Mouse (Mus musculus): ENCODE measurements at regions not wholly inside any gene's neighbourhood (a gene's known extent, or its start where the extent isn't known, plus 50 kb on each side); places are given as distances from the start of the nearest gene placed in this dataset.

DNA sequence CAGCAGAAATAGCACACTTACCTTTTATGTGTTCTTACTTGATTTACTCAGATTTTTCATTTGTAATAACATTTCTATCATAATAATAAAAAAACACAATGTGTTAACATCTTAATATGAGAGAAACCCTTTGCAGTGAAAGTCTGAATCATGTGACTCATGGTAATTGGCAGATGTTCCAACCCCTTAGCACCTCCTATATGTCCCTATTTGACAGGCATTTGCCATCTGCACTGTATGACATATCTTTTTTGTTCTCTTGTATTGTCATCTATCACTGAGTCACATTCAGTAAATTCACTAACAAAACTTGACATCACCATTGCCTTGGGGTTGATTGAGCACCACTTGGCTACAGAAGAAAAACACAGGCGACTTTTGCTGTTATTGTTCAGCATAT lies 641.1 kb upstream of the Arid1b start:
- TF ChIP-seq EP300 (optimal IDR thresholded peaks at IDR 0.05) (no peak), CTCF (IDR thresholded peaks at IDR 0.05; ENCODE audit: low read depth) (no peak)
